In genomic region chr17:7319789-7320188, GRCm38 (mm10) we compare ENCODE assay signal across 16 mouse cellular contexts. TPM values are rescaled to one million over a fixed set of nuclear protein-coding genes. Genes with fewer than 3 reads are reported as not detected.
"Had no signal": no experiment of that assay in that cellular context is flagged by ENCODE, and none has a peak within 500 bp of the region (broad histone marks: within the 10 kb centered on the region; RNA-seq: fewer than 3 reads in every experiment).

No protein-coding gene starts in this region.

RNA-seq across cellular contexts. Expression of gene Tcp10a, which starts 4.7 kb away (rescaled TPM):
- total RNA-seq: midbrain, postnatal 0 days; neutrophil, adult 5-6 weeks had no signal
- polyA plus RNA-seq: liver, embryonic 16.5 days; lung, embryonic 14.5 days; lung, embryonic 16.5 days; midbrain, embryonic 11.5 days; midbrain, embryonic 13.5 days; midbrain, embryonic 15.5 days; neural tube, embryonic 12.5 days; neural tube, embryonic 14.5 days; spleen, adult 2 months; stomach, embryonic 15.5 days; stomach, postnatal 0 days; thymus, adult 2 months; urinary bladder, adult 2 months had no signal

RNA-seq across cellular contexts. Expression of gene Ttll2, which starts 32.7 kb away (rescaled TPM):
- total RNA-seq: midbrain, postnatal 0 days; monocyte, adult 5-6 weeks; neutrophil, adult 5-6 weeks had no signal
- polyA plus RNA-seq: lung, embryonic 14.5 days; lung, embryonic 16.5 days; midbrain, embryonic 11.5 days; midbrain, embryonic 13.5 days; midbrain, embryonic 15.5 days; midbrain, postnatal 0 days; neural tube, embryonic 12.5 days; neural tube, embryonic 14.5 days; spleen, adult 2 months; stomach, embryonic 15.5 days; thymus, adult 2 months; urinary bladder, adult 2 months had no signal

RNA-seq across cellular contexts. Expression of gene Gm49630, which starts 52.0 kb away (rescaled TPM):
- total RNA-seq: midbrain, postnatal 0 days; monocyte, adult 5-6 weeks; neutrophil, adult 5-6 weeks had no signal
- polyA plus RNA-seq: liver, embryonic 16.5 days; lung, embryonic 14.5 days; lung, embryonic 16.5 days; midbrain, embryonic 11.5 days; midbrain, embryonic 13.5 days; midbrain, embryonic 15.5 days; midbrain, postnatal 0 days; neural tube, embryonic 12.5 days; neural tube, embryonic 14.5 days; spleen, adult 2 months; stomach, embryonic 15.5 days; stomach, postnatal 0 days; thymus, adult 2 months; urinary bladder, adult 2 months had no signal
